Mouse (Mus musculus) heart, adult 18-20 months (tissue): Measurements from ENCODE around the gene Ehd3. TPM values are rescaled to one million over a fixed set of nuclear protein-coding genes. Genes with fewer than 3 reads are reported as not detected.

Experiments used
- DNase-seq, 2 experiments: peaks; one replicate each; pipeline ENCODE4 v3.0.0; 2021 to 2022; ENCODE audit warnings: mixed read lengths in 1 of 2
- total RNA-seq, 2 experiments: library from RNA; stranded (reverse); gene quantifications; 2 replicates each; pipeline ENCODE4 v1.2.3; 2021

Gene Ehd3
- total RNA-seq, 2 experiments from 2014 or later = 2.8 to 5.3 TPM

DNA sequence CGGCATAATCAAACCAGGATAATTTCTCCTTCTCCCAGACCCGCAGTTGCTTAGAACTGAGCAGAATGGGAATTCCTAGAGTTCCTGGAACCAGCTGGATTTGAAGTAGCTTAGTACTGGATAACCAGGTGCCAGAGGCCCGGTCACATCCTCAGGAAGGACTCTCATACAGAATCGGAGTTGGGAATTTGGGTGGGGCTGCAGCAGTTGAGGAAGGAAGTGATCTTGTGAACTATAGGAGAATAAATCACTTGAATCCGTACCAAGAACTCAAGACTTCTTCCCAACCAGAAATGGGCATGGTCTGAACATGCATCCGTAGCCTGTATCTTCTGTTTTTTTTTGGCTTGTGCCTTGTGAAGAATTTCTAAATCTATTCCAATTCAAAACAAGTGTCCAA lies 22.2 kb downstream of the Ehd3 start:
- DNase-seq = peak in 1 of 2 experiments; percentile 17

DNA sequence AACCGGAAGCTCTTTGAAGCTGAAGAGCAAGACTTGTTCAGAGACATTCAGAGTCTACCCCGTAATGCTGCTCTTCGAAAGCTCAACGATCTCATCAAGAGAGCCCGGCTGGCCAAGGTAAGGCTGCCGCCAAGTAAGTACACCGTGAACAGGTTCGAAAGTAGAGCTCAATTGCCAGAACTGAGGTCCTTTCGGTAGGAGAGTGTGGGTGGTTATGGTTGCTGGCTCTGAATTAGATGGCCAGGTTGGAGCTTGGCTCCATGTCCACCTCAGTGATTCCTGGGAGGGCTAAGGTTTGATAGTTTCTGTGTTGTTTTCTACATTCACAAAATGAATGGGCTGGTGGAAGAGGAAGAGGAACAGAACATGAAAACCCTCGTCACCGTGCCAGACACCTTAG lies 23.5 kb downstream of the Ehd3 start:
- DNase-seq = no peak

DNA sequence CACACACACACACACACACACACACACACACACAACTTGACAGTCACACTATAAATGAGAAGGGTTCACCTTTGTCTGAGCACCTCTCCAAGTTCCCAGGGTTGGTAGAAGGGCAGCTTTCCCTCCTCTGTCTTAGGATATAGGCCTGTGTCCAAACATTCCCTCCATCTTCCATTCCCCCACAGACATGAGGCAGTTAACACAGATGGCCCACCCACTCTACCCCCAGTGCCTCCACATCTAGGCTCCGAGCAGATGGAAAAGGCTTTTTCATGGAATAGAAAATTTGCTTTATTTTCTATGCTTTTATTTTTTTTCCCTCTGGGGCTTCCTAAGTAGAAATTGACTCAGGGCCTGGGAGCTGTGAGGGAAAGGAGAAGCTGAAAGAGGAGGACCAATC lies 26.6 kb downstream of the Ehd3 start:
- no peak for DNase-seq

DNA sequence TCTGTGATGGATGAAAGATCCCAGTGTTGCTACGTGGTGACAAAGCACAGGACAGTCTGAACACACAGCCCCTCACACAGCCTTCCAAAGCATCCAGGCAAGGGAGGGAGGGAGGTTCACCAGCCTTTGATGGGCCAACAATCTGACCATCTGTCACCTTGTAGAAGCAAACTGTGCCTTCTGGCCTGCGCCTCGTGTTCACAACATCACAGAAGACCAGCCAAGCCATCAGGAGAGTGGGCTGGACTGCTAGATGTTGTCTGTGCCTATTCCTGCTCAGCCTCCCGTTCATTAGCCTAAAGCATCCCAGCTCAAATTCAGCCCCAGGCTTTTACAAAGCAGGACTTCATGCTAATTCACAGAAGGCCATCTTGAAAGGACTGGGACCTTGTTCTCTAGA lies 27.5 kb downstream of the Ehd3 start:
- no peak for DNase-seq

DNA sequence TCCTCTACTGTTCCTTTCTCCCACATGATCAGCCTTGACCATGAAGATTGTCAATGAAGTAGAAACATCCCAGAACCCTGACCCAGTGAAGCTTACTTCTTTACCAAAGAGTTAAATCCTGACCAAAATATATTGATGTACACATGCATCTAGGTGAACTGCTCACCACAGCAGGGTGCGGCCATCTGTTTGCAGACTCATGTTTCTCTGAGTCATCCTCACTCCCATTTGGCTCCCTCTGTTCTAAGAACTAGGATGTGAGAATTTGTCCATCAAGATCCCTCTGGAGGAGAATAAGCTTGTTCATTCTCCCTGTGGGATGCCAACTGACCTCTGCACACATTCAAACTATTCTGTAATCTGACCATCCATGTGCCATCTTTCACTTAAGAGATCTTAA lies 29.0 kb downstream of the Ehd3 start:
- DNase-seq = no peak

DNA sequence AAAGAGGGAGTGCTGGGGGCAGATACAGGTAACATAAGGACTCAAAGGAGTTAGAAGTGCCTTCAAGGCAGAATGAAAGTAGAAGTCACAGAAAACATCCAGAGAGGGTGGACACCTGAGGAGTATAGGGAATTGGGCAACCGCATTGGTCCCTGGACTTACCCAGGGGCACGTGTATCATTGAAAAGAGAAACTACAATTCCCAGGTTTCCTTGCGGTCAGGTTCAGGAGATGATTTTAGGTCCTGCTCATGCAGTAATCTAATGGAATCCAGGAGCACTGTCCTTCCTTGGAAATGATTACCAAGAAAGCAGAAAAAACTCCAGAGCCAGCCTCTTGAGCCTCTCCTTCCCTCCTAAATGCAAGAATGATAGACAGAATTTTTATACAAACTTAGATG lies 29.5 kb downstream of the Ehd3 start:
- DNase-seq = no peak

DNA sequence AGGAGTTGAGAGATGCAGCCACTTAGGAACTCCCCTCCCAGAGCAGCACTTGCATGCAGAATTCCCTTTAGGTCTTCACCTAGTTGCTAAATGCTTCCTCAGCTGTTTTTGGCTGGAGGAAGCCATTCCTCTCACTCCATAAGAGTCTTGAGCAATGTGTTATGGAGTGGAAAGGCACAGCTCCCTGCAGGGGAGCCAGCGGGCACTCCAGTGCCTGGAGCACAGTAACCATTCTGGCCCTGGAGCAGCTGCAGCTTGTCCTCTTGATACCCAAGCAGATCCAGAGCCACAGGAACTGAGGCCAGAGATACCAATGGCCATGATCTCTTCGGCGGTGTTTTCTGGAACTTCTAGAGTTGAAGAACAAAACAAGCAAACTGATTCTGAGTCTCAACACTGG lies 32.7 kb downstream of the Ehd3 start:
- DNase-seq = no peak

DNA sequence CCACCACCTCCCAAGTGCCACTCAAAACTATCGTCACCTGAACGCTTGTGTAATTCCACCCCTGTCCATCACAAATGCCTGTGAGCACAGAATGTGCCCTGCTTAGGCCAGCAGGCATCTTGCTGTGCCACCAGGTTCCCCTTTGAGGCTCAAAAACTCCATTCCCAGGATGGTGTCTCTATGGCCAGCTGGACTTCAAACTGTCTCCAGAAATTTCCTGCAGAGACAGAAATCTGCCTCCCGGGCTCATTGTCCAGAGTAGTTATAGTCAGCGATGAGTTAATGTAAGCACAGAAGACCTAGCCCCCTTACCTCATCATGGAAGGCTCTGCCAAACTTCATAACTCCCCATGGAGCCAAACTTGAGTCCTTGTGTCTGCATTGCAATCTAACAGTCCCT lies 33.3 kb downstream of the Ehd3 start:
- no peak for DNase-seq

DNA sequence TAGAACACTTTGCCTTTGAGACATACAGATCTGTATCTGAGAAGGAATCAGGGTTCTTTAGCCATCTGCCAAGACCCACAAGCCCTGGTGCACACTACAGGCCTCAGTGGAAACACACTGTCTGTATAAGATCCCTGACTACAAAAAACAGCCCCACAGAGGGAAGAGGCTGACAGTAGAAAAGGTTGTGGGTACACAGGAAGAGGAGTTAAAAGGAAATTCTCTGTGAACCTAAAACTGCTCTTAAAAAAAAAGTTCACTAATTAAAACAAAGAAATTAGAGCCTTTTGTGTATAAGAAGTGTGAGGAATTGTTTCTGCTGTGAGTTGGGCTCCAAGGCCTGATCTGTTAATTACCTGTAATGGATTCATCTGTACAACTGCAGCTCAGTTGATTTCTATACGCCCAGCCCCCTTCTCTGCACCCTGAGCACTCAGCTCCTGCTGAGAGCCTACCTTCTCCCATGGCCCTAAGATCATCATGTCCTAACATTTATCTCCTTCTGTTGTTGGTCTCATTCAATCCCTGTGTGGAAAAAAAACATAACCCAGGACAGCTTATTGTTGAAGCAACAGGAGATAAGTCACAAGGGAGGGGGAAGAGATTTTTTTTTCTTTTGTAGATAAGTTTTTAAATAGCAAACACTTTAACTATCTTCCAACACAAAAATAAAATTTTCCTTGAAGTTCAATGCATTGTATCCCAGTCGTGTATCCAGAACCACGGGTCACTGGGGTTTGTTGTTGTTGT lies 35.3 kb downstream of the Ehd3 start:
- no peak for DNase-seq

DNA sequence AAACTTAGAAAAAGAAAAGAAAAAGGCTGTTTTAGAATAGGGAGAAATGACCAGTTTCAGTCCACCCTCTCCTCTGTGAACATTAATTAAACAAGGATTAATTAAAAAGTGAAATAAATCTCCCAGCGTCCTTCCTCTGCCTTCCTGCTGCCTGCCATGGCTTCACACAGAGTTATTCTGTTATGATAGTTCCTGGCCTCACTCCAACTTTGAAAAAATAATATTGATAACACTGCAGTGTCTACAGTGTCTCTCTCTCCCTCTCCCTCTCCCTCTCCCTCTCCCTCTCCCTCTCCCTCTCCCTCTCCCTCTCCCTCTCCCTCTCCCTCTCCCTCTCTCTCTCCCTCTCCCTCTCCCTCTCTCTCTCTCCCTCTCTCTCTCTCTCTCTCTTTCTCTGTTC lies 35.9 kb downstream of the Ehd3 start:
- peak in 1 of 2 experiments; percentile 36 for DNase-seq

DNA sequence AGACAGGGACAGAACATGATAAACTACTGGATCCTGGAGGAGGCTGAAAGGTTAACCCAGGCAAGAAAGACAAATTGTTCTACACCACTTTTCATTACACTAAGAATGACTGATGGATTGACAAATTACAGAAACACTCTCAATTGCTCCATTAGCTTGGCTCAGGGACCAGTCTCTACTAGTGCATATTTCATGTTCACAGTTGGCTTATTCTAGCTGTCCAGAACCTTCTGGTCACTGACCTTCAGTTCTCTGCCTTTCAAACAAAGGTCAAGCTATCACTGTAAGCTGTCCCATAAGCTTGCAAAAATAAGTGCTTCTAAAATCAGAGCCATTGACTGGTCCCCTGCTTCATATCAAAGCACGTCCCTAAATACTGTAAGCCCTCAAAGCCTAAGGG lies 39.0 kb downstream of the Ehd3 start:
- no peak for DNase-seq

DNA sequence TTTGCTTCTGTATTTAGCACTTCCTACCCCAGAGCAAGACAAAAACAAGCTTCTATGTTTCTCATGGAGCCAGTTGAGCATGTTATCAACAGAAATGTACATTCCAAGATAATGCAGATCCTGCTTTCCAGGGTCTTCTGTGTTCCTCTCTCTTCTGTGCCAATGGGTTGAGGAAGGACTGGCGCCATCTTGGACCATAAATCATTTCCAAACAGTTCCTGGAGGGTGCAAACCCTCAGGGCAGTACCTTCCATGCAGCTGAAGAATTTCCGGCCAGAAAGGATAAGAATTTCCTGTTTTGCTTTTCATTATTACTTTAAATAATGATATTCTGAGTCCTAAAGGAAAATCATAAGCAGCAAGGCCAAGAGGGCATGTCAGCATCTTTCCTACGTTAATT lies 41.7 kb downstream of the Ehd3 start:
- DNase-seq = no peak

DNA sequence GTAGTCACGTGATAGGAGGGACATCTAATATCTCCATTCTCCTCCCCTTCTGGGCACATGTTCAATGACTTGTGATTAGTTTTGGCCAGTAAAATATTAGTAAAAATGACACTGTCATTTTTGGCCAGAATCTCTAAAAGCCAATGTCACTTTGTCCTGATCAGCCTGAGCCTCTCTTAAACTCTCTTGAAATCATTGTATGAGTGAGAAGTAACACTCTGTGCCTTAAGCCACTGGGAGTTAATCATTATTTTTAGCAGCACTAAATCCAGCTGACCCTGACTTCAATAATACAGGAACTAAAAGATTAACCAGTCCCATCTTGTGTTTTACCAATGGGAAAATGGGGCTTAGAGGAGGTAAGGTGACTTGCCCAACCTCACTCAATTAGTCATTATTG lies 43.5 kb downstream of the Ehd3 start:
- no peak for DNase-seq

DNA sequence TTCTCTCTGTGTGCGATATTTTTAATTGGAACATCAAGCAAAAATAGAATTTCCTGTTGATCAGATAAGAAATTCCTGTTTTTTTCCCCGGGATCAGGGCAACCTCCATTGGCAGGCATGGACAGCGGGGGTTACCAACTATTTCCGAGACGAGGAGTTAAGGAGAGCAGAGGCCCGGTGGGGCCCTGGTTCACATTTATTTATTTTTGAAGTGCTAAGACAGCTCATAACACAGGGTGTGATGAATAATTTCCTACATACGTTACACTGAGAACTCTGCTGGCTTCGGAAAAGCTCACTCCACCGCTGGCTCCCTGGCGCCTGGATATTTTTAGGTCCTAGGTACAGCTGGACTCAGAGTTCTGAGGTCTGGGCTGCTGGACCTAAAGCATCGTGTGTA lies 49.1 kb downstream of the Ehd3 start:
- no peak for DNase-seq

DNA sequence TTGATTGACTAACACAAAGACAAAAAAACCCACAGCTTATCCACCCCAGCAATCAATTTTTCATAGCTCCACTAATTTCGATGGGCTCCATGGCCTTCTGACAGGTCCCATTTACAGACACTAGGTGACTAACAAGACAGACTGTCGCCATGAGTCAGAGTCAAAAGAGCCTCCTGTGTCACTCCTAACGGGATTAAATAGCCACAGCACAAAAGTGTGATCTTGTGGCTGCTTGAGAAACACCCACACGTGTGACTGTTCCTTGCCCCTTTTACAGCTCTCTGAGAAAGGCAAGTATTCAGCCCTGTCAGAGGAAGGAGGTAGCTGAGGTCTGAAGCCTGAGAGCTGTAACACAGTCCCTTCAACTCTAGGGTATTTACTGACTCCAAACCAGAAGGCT lies 49.8 kb downstream of the Ehd3 start:
- no peak for DNase-seq

DNA sequence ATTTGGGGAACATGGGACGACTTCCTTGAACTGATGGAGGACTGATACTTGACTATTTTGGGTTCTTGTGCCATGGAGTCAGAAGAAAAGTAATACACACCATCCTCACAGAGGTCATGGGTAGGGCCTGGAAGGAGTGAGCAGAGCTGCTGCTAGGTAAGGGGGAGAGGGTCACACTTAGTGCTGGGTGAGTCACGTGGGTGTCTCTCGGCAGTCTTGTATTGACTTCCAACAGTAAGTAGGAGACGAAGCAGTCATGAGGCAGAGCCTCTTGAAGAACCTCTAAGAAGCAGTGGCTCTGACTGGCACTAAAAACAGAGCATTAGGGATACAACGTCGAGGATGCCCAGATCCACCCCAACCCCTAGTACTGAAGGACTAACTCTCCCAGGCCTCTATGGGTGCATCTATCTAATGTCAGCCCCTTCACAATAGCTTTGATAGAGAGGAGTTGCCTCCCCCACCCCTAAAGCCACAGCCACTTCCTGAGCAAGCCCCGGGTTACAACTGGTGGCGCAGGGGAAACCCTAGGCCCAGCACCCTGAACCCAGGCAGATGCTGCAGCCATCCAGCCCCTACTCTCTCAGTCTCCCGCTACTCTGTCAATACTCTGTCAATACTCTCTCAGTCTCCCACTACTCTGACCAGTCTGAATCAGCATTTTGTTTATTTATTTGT lies 65.2 kb downstream of the Ehd3 start:
- no peak for DNase-seq

DNA sequence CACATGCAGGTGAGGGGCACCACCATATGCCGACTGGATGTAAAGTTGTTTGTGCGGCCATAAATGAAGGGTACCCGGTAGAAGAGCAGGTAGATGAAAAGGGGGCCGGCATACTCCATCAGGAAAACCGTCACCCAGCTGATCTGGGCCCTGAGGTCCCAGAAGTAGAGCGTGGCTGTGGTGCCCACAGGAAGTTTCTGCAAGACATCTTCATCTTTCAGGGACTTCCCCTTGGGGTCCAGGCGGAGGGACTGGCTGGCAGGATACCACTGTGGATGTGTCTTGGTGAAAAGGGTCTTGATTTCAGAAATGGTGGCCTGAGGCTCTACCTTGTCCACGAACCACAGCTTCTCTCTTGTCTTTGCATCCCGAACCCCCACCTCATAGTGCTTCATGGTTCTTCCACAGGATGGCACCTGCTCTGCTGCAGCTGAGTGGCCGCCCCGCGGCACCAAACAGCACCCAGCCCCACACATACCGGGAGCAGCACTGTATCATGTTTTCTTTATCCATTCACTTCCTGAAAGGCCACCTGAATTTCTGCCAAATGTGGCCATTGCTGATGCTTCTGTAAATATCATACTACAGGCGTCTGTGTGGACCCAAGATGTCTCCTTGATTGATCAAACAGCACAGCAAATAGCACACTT lies 67.1 kb downstream of the Ehd3 start:
- no peak for DNase-seq

DNA sequence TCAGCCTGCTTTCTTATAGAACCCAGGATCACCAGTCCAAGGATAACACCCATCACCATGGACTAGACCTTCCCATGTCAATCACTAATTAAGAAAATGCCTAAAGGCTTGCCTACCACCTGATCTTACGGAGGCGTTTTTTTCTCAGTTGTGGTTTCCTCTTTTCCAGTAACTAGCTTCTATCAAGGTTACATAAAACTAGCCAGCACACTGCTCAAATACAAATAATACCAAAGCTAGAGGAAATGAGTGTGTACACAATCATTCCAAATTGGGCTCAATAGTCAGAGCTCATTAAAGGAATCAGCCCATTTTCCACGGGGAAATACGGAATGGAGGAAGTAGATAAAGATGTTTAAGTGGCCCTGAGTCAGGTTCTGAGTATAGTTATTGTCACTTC lies 71.3 kb downstream of the Ehd3 start:
- DNase-seq = no peak

DNA sequence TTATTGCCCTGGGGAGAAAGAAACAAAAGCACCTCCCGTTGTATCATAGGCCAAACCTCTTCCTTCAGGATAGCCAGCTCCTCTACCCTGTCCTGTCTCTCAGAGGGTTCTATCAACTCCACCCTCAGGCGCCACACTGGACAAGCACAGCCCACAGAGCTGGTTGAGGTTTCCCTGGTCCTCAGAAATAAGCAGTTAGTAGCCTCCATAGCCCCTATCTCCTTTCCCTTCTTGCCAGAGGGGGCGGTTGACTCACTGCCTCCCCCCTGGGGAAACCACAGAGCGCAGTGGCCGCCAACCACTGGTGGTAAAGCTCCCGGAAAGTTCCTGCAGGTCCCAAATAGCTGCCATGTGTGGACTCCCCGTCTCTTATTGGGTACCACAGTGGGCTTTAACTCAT lies 71.7 kb downstream of the Ehd3 start:
- DNase-seq = no peak

DNA sequence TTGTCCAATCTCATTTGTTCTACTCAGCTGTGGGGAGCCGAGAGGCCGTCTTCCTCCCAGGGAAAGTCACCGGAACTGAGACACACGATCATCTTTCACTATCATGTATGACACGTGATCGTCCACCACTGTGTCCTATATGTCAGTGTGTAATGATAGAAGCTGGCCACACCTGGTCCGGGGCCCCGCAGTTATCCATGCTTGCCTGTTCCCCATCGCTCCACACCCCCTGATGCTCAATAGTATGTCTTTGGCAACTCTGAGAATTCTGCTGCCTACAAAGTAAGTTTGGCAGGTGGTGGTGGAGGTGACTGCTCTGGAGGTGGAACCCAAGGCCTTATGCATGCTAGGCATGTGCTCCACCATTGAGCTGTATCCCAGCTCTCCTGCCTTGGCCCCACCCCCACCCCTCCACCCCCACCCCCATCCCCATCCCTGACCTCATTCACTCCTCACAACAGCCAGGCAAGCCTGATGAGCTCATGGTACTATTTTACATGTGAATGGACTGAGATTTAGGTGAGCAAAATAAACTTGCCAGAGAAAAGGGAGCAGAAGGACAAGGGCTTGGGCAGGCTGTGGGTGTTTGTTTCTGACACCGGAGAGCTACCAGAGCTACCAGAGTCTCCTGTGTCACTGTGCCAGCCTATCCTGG lies 75.5 kb downstream of the Ehd3 start:
- no peak for DNase-seq

DNA sequence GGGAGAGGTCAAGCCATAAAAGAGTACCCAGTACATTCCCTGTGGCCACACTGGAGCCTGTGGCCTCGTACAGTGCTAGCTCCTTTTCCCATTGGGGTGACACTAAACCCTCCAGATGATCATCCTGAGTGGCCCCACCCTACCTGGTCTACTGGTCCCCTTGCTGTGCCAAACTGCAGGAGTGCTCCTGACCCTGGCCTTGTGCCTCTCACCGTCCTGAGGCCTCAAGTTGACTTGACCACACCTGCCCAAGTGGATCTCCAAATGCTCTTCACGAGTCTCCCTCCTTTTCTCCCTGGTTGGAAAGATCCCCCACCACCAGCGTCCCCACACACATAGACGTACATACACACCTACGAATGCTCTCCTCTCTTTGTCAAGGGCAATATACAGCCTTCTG lies 76.4 kb downstream of the Ehd3 start:
- no peak for DNase-seq

DNA sequence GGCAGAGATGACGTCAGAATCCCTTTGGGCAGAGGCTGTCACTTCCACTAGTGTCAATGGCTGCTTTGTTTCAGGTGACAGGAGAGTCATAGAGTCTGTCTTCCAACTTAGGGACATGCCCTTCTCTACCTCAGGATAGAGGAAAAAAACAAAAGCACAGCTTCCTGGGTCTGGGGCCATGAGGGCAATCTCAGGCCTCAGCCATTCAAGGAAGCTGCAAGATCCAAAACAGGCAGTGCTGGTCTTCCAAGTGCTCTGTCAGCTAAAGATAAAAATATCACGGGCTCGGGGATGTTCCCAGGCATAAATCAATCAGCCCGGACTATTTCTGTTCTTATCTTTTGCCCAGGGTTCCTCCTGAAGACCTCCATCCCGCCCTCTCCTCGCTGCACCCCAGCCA lies 77.4 kb downstream of the Ehd3 start:
- DNase-seq = no peak
